Mouse (Mus musculus): ENCODE measurements around the gene Unc5c. TPM values are rescaled to one million over a fixed set of nuclear protein-coding genes. Genes with fewer than 3 reads are reported as not detected.

The Unc5c gene
- polyA plus RNA-seq, 1 experiment: 6.0 TPM

GRCm38 (mm10) chr3:141493000-141493399 is 28.0 kb downstream of the Unc5c start:
- Histone ChIP-seq H3ac (ENCODE audit: control insufficient read depth, insufficient read length, low read depth) (no peak overlapping the region), H3K79me3 (ENCODE audit: low read depth) (no peaks in the 10 kb centered on the region), H3K4me3 (ENCODE audit: insufficient read depth, poor library complexity, severe bottlenecking) (no peak overlapping the region), H3K27me3 (ENCODE audit: control insufficient read depth, insufficient read depth, insufficient read length) (no peaks in the 10 kb centered on the region), H3K36me3 (ENCODE audit: control insufficient read depth, insufficient read depth) (no peaks in the 10 kb centered on the region), H3K79me2 (ENCODE audit: control insufficient read depth, insufficient read depth) (no peaks in the 10 kb centered on the region)
- TF ChIP-seq USF1 (IDR thresholded peaks at IDR 0.05; ENCODE audit: low read depth) (no peak), CTCF (IDR thresholded peaks at IDR 0.05; ENCODE audit: control insufficient read depth, insufficient read depth, insufficient read length) (no peak), MYOD1 (IDR thresholded peaks at IDR 0.05; ENCODE audit: control insufficient read depth, insufficient read length, low read depth) (no peak), MAX (IDR thresholded peaks at IDR 0.05) (no peak), CEBPB (IDR thresholded peaks at IDR 0.05; ENCODE audit: low read depth) (no peak), MYOG (IDR thresholded peaks at IDR 0.05; ENCODE audit: control insufficient read depth, extremely low read depth, insufficient read length) (no peak), FOSL1 (IDR thresholded peaks at IDR 0.05; ENCODE audit: insufficient read depth, low read length, poor library complexity, severe bottlenecking) (no peak)

- H3K4me3 ChIP-seq (ENCODE audit: insufficient read depth, poor library complexity, severe bottlenecking): no peak overlapping the region
- no peak overlapping the region for H3ac ChIP-seq (ENCODE audit: control insufficient read depth, insufficient read length, low read depth)
- TF ChIP-seq MAX (IDR thresholded peaks at IDR 0.05): no peak
- no peak for TF ChIP-seq FOSL1 (IDR thresholded peaks at IDR 0.05; ENCODE audit: insufficient read depth, low read length, poor library complexity, severe bottlenecking)
- TF ChIP-seq USF1 (IDR thresholded peaks at IDR 0.05; ENCODE audit: low read depth): no peak
- TF ChIP-seq CEBPB (IDR thresholded peaks at IDR 0.05; ENCODE audit: low read depth): no peak
- no peak for TF ChIP-seq MYOG (IDR thresholded peaks at IDR 0.05; ENCODE audit: control insufficient read depth, extremely low read depth, insufficient read length)
- no peak for TF ChIP-seq CTCF (IDR thresholded peaks at IDR 0.05; ENCODE audit: control insufficient read depth, insufficient read depth, insufficient read length)
- H3K79me3 ChIP-seq (ENCODE audit: low read depth): no peaks in the 10 kb centered on the region
- no peaks in the 10 kb centered on the region for H3K27me3 ChIP-seq (ENCODE audit: control insufficient read depth, insufficient read depth, insufficient read length)
- H3K79me2 ChIP-seq (ENCODE audit: control insufficient read depth, insufficient read depth): no peaks in the 10 kb centered on the region
- no peaks in the 10 kb centered on the region for H3K36me3 ChIP-seq (ENCODE audit: control insufficient read depth, insufficient read depth)
These were observed 33.5 kb downstream of the Unc5c start for GRCm38 (mm10) chr3:141498348-141499056.

DNA sequence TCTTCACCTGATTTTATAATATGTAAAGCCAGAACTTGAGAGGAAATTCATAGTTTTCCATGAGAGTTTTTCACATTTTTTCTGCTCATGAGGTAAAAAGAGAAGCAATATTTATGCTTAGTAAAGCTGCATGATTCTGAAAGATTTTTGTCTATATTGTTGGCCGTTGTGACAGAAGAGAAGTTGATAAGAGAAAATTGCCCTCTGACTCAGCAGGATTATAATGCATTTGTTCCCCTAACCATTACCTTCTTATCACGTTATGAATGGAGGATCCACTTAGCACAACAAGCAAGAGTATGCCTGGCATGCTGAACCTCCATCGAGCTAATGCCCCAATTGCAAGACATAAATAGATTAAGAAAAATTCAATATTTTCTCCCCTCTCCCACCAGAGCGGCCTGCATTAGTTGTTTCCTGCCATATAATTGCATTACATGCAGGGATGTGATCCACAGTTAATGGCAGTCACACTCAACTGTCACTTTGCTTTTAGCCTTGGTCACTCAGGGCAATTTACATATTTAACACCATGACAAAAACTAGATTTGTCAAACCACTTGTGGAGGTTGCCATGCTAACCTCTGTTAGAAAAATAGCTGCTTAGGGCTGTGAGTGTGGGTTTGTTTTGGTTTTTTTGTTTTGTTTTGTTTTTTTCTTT is 37.0 kb downstream of the Unc5c start:
- TF ChIP-seq FOSL1 (IDR thresholded peaks at IDR 0.05; ENCODE audit: insufficient read depth, low read length, poor library complexity, severe bottlenecking) (no peak), CTCF (IDR thresholded peaks at IDR 0.05; ENCODE audit: control insufficient read depth, insufficient read depth, insufficient read length) (no peak), USF1 (IDR thresholded peaks at IDR 0.05; ENCODE audit: low read depth) (no peak), MAX (IDR thresholded peaks at IDR 0.05) (no peak), MYOD1 (IDR thresholded peaks at IDR 0.05; ENCODE audit: control insufficient read depth, insufficient read length, low read depth) (no peak), MYOG (IDR thresholded peaks at IDR 0.05; ENCODE audit: control insufficient read depth, extremely low read depth, insufficient read length) (no peak), CEBPB (IDR thresholded peaks at IDR 0.05; ENCODE audit: low read depth) (no peak)
- Histone ChIP-seq H3K79me2 (ENCODE audit: control insufficient read depth, insufficient read depth) (no peaks in the 10 kb centered on the region), H3ac (ENCODE audit: control insufficient read depth, insufficient read length, low read depth) (no peak overlapping the region), H3K27me3 (ENCODE audit: control insufficient read depth, insufficient read depth, insufficient read length) (no peaks in the 10 kb centered on the region), H3K79me3 (ENCODE audit: low read depth) (no peaks in the 10 kb centered on the region), H3K36me3 (ENCODE audit: control insufficient read depth, insufficient read depth) (no peaks in the 10 kb centered on the region), H3K4me3 (ENCODE audit: insufficient read depth, poor library complexity, severe bottlenecking) (no peak overlapping the region)

GRCm38 (mm10) chr3:141503331-141503730 is 38.3 kb downstream of the Unc5c start:
- Histone ChIP-seq H3K79me2 (ENCODE audit: control insufficient read depth, insufficient read depth) (no peaks in the 10 kb centered on the region), H3K79me3 (ENCODE audit: low read depth) (no peaks in the 10 kb centered on the region), H3ac (ENCODE audit: control insufficient read depth, insufficient read length, low read depth) (no peak overlapping the region), H3K4me3 (ENCODE audit: insufficient read depth, poor library complexity, severe bottlenecking) (no peak overlapping the region), H3K27me3 (ENCODE audit: control insufficient read depth, insufficient read depth, insufficient read length) (no peaks in the 10 kb centered on the region), H3K36me3 (ENCODE audit: control insufficient read depth, insufficient read depth) (no peaks in the 10 kb centered on the region)
- no peak for TF ChIP-seq CEBPB (IDR thresholded peaks at IDR 0.05; ENCODE audit: low read depth)
- TF ChIP-seq MAX (IDR thresholded peaks at IDR 0.05): no peak
- TF ChIP-seq USF1 (IDR thresholded peaks at IDR 0.05; ENCODE audit: low read depth): no peak
- no peak for TF ChIP-seq MYOD1 (IDR thresholded peaks at IDR 0.05; ENCODE audit: control insufficient read depth, insufficient read length, low read depth)
- TF ChIP-seq FOSL1 (IDR thresholded peaks at IDR 0.05; ENCODE audit: insufficient read depth, low read length, poor library complexity, severe bottlenecking): no peak
- no peak for TF ChIP-seq MYOG (IDR thresholded peaks at IDR 0.05; ENCODE audit: control insufficient read depth, extremely low read depth, insufficient read length)
- TF ChIP-seq CTCF (IDR thresholded peaks at IDR 0.05; ENCODE audit: control insufficient read depth, insufficient read depth, insufficient read length): no peak

DNA sequence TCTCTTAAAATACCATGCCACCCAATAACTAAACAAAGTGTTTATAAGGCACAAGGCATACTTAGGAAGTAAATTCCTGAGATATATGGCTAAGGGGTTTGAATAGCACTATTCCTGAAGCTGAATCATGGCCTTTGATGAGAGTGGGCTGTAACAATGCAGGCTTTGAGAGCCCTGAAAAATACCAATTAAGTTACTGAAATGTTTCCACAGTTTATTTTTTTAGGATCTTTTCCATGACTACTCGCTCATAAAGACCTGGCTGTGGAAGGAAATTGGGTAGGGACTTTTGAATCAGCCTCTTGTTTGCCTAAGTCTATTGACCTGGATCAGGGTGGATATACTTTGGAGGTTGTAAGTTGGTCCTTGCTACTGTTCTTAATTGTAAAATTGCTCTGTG is 44.8 kb downstream of the Unc5c start:
- Histone ChIP-seq H3K79me3 (ENCODE audit: low read depth) (no peaks in the 10 kb centered on the region), H3K27me3 (ENCODE audit: control insufficient read depth, insufficient read depth, insufficient read length) (no peaks in the 10 kb centered on the region), H3K36me3 (ENCODE audit: control insufficient read depth, insufficient read depth) (no peaks in the 10 kb centered on the region), H3K79me2 (ENCODE audit: control insufficient read depth, insufficient read depth) (no peaks in the 10 kb centered on the region), H3K4me3 (ENCODE audit: insufficient read depth, poor library complexity, severe bottlenecking) (no peak overlapping the region), H3ac (ENCODE audit: control insufficient read depth, insufficient read length, low read depth) (no peak overlapping the region)
- TF ChIP-seq USF1 (IDR thresholded peaks at IDR 0.05; ENCODE audit: low read depth): no peak

All from C2C12 (cell line).